Mouse (Mus musculus) naive thymus-derived CD4-positive, alpha-beta T cell, adult 2 months (primary cell): ENCODE results near the gene Olfr1338.
"Not testable (repeated sequence)": the region's sequence is repeated elsewhere in the genome, so short reads cannot be mapped to it uniquely, and the experiment has no call there.

ENCODE experiments used
- DNase-seq: peaks from one replicate; pipeline ENCODE4 v3.0.0-alpha.2; 2011; ENCODE audit warnings: low read depth

The Olfr1338 gene

GRCm38 (mm10) chr4:118758637-118759036, at the start of gene Olfr1338:
Gene Olfr1338 (minus strand): TSS chr4:118758737.
- no peak for DNase-seq

GRCm38 (mm10) chr4:118792796-118793195, 34.3 kb upstream of the Olfr1338 start:
- DNase-seq, result not testable (repeated sequence)

DNA sequence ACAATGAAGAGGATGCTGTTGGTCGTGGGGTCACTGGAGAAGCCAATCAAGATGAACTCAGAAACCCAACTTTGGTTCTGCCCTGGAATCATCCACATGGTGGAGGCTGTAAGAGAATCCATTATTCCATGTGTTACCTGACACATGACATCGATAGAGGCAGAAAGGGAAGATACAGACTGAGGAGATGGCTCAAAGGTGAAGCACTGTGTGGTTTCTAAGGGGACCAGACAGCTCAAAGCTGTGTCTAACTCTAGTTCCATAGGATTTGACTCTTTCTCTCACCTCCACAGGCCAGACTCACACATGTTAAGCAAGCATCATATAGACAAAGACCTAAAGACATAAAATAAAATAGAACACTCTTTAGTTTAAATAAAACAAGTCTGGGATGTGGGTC, 23.9 kb upstream of the Olfr1338 start, which contains the start of gene Olfr1337:
TSS of gene Olfr1337 (minus strand) at position 101 of the 400 bp plus-strand sequence.
- no peak for DNase-seq

DNA sequence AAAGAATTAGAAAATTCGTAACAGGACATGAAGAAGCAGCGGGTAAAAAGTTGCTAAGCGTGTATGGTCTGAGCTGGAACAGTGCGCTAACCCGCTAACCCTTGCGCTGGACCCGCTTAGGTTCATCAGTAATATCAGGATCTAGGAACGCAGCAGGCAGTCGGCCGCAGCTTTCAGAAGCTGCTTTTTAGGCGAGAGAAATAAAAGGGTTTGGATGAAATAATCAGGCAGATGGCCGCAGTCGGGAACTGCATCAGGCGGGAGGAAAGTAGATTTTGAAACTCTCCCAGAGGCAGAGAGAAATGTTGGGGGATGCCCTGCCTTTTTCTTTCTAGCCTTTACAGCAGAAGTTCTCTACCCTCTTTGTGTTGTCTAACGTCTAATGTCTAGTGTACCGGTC, 16.7 kb downstream of the Olfr1338 start:
- no peak for DNase-seq

- DNase-seq, result no peak
Measured at GRCm38 (mm10) chr4:118740988-118741698, 17.4 kb downstream of the Olfr1338 start.

DNA sequence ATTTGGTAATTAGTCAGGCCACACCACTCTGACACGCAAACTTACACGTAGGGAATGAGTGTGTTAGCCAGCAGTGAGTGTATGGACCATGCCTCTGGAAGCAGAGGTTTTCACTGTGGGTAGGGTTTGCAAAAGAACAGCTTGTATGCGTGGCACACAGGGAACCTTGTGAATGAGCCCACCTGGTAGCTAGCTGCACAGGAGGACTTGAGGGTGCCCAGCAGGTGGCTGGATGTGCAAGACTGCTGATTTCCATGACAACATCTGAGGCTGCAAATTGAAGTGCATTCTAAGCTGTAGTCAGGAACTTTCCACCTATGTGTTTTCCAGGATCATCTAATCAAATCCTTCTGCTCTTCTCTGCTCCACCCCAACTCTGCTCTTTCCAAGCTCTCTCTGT, 19.0 kb downstream of the Olfr1338 start:
- no peak for DNase-seq

GRCm38 (mm10) chr4:118731875-118732274, 26.7 kb downstream of the Olfr1338 start, which contains the start of gene Olfr1339:
Gene Olfr1339 (plus strand): TSS chr4:118732175.
- DNase-seq, result no peak

GRCm38 (mm10) chr4:118721742-118722483, 36.6 kb downstream of the Olfr1338 start:
- DNase-seq, result no peak

- DNase-seq, result no peak
Measured at GRCm38 (mm10) chr4:118719838-118720237, 38.7 kb downstream of the Olfr1338 start, which contains the start of gene Olfr1340. Gene Olfr1340 (plus strand): TSS chr4:118720138.

DNA sequence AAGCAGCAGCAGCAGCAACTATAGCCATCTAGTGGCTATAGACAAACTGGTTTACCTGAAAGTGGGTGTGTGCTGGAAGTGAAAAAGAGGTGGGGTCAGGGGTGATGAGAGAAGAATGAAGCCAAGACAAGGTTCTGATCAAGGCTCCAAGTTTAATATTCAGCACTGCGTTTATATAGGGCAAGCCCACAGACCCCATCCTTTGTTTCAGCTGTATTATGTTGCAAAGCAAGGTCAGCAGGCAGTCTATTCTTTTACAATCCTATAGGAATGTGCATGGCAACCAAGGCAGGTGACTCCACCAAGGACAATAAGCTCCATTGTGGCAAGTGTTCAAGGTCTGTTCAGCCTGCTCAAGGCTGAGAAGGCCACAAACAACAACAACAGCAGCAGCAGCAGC, 46.9 kb downstream of the Olfr1338 start:
- no peak for DNase-seq

DNA sequence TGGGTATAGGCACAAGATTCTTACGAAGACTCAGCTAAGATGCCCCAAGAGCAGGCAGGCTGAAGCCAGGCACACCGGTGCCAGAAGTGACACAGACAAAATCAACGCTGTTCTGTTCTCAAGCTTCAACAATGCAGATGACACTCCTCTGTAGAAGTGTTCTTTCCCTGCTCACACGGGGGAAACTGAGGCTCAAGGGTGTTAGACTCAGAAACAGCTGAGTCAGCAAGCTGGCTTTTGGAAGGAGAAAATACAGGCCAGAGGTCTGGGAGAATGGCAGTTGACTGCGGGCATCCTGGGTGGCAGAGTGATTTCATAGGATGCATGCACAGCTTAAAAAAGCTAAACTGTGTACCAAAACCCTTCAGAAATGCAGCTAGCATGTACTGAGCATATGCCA, 50.5 kb downstream of the Olfr1338 start:
- DNase-seq, result no peak

DNA sequence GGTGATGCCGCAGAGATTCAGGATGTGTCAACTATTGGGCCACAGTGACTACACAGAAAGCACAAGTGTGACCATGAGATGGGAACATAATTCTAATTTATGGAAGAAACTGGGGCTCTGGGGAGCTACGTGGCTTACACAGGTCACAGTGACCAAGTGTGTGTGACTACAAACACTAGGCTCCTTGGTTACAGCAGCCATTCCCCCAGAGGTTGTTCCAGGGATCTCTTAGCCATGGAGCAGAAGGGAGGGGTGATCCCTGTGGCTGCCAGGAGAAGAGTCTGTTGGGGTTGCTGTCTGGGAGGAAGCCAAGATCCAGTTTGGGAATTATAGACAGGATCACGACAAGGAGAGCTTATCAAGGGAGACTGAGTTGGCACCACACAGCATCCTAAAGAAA, 55.3 kb downstream of the Olfr1338 start, which contains the start of gene Olfr1341:
TSS of gene Olfr1341 (plus strand) at position 301 of the 400 bp plus-strand sequence.
- DNase-seq, result no peak
